In genomic region chr11:103339414-103340119, GRCm38 (mm10) we compare ENCODE assay signal across 7 mouse cellular contexts. TPM values are rescaled to one million over a fixed set of nuclear protein-coding genes. Genes with fewer than 3 reads are reported as not detected.
DNase-seq lines count a peak whose midpoint lies in the region; ATAC-seq and TF ChIP-seq lines count a peak whose summit lies in the region.

No protein-coding gene starts in this region.

- H3K4me2 ChIP-seq in intestine, postnatal 0 days (replicated peaks; ENCODE audit: low read depth), result peak overlapping the region; percentile 69
- peak overlapping the region; percentile 46 for H3K4me2 ChIP-seq in liver, embryonic 15.5 days

- no peak for TF ChIP-seq CTCF in intestine, postnatal 0 days (IDR thresholded peaks at IDR 0.05; ENCODE audit: low read depth)
- no peak for TF ChIP-seq CTCF in left cerebral cortex, adult 2 months (IDR thresholded peaks at IDR 0.05)

- peak overlapping the region; percentile 98 for H3K27ac ChIP-seq in intestine, postnatal 0 days (ENCODE audit: low read depth, low read length)
- no peak overlapping the region for H3K27ac ChIP-seq in liver, embryonic 15.5 days (replicated peaks)
- H3K27ac ChIP-seq in left cerebral cortex, adult 2 months, result no peak overlapping the region

- H3K27me3 ChIP-seq in intestine, postnatal 0 days (replicated peaks; ENCODE audit: control insufficient read depth, insufficient read depth, low read length), result no peaks in the 10 kb centered on the region
- H3K27me3 ChIP-seq in liver, embryonic 15.5 days, result no peaks in the 10 kb centered on the region

- H3K9ac ChIP-seq in intestine, postnatal 0 days (ENCODE audit: low read depth, low read length), result peak overlapping the region; percentile 58
- H3K9ac ChIP-seq in liver, embryonic 15.5 days, result no peak overlapping the region

- H3K4me1 ChIP-seq in intestine, postnatal 0 days (replicated peaks; ENCODE audit: control insufficient read depth, insufficient read depth, low read length), result peaks cover 12% of the 10 kb centered on the region
- peaks cover 11% of the 10 kb centered on the region; the same call in 1 of the 2 replicates for H3K4me1 ChIP-seq in liver, embryonic 15.5 days (replicated peaks)

- WGBS in intestine, postnatal 0 days, result 30% methylated on average over 19 of the region's 19 CpGs
- WGBS in liver, embryonic 15.5 days (ENCODE audit: insufficient replicate concordance), result 61% methylated on average over 19 of the region's 19 CpGs

- intact Hi-C loops in left cerebral cortex, adult 2 months (cut with DNase I), result no loop called here

- peak; percentile 72 for DNase-seq in ES-CJ7 (ENCODE audit: low read depth, low spot score)
- peak; percentile 75 for DNase-seq in adrenal gland, postnatal 14 days
- no peak for DNase-seq in gastrocnemius, postnatal 10 days
- no peak for DNase-seq in left cerebral cortex, adult 9 months (ENCODE audit: low spot score in 2 of 2)
- no peak for DNase-seq in left cerebral cortex, adult 2 months (ENCODE audit: extremely low spot score in 1 of 2, low spot score in 2 of 2)

- H3K9me3 ChIP-seq in intestine, postnatal 0 days (ENCODE audit: control insufficient read depth), result no peaks in the 10 kb centered on the region
- H3K9me3 ChIP-seq in liver, embryonic 15.5 days (replicated peaks), result no peaks in the 10 kb centered on the region

- ATAC-seq in intestine, postnatal 0 days, result peak; percentile 65
- ATAC-seq in liver, embryonic 15.5 days (ENCODE audit: insufficient read depth), result no peak

- peaks cover 38% of the 10 kb centered on the region for H3K36me3 ChIP-seq in intestine, postnatal 0 days (ENCODE audit: control insufficient read depth, insufficient read depth)
- no peaks in the 10 kb centered on the region for H3K36me3 ChIP-seq in liver, embryonic 15.5 days (replicated peaks)

- H3K4me3 ChIP-seq in intestine, postnatal 0 days (ENCODE audit: low read depth, low read length), result peak overlapping the region; percentile 30
- 0 out of 2 replicates have a peak overlapping the region, but pooled peaks have one; percentile 4 for H3K4me3 ChIP-seq in liver, embryonic 15.5 days (replicated peaks)
- no peak overlapping the region for H3K4me3 ChIP-seq in left cerebral cortex, adult 2 months

RNA-seq across cellular contexts. Expression of gene Arhgap27, which starts 23.9 kb away (rescaled TPM):
- total RNA-seq in adrenal gland, postnatal 14 days (2021), result 19.3 and 31.5 TPM in 2 replicates
- polyA plus RNA-seq in intestine, postnatal 0 days (2015; fragmentation: Nextera tagmentation; extraction: Ambion mirVana), result 16.9 and 18.7 TPM in 2 replicates
- 2.7 and 3.0 TPM in 2 replicates for polyA plus RNA-seq in liver, embryonic 15.5 days (2015; fragmentation: Nextera tagmentation; extraction: Ambion mirVana)
- 10 to 100 TPM in 1 of 2 experiments, 1 to 10 TPM in 1; 9.7 to 12.6 TPM for total RNA-seq in gastrocnemius, postnatal 10 days (2021)
- total RNA-seq in left cerebral cortex, adult 2 months (2021), result 10 to 100 TPM; 10.8 to 14.0 TPM

Comparison
In these comparisons a context has a peak if more than half of its experiments do, and no peak if none do; other contexts are left out.
1. DNase-seq: peak in ES-CJ7 (single experiment) and adrenal gland, postnatal 14 days (single experiment); none in gastrocnemius, postnatal 10 days (single experiment), left cerebral cortex, adult 9 months (0 of 2) and left cerebral cortex, adult 2 months (0 of 2).